Mouse (Mus musculus): ENCODE measurements around the gene Jak2. TPM values are rescaled to one million over a fixed set of nuclear protein-coding genes. Genes with fewer than 3 reads are reported as not detected.

Jak2 gene
- 7.5 and 8.6 TPM in 2 replicates for polyA plus RNA-seq (2012)

GRCm38 (mm10) chr19:29251191-29251957, at the start of gene Jak2:
Gene Jak2, plus strand, starts transcription at chr19:29251828.

GRCm38 (mm10) chr19:29325053-29325851, 73.6 kb downstream of the Jak2 start, which contains the start of gene Insl6:
Gene Insl6, minus strand, starts transcription at chr19:29325356.

GRCm38 (mm10) chr19:29334068-29334745, 82.6 kb downstream of the Jak2 start, which contains the start of gene Rln1:
Gene Rln1, minus strand, starts transcription at chr19:29334670.

Other genes with a start within 250 kb of the Jak2 start
- 10.6 and 14.7 TPM in 2 replicates for gene Ak3, start 203.9 kb upstream of the Jak2 start, polyA plus RNA-seq (2012)
- 46.9 and 51.6 TPM in 2 replicates for gene Rcl1, start 150.5 kb upstream of the Jak2 start, polyA plus RNA-seq (2012)
- gene Insl6, start 73.5 kb downstream of the Jak2 start, polyA plus RNA-seq (2012): 0.83 and 0.95 TPM in 2 replicates
- 0.03 TPM in 1 of 2 replicates, not detected in the other for gene Rln1, start 82.8 kb downstream of the Jak2 start, polyA plus RNA-seq (2012)
- 60.0 and 94.2 TPM in 2 replicates for gene Plgrkt, start 115.6 kb downstream of the Jak2 start, polyA plus RNA-seq (2012)
- 1.1 and 1.2 TPM in 2 replicates for gene Cd274, start 115.6 kb downstream of the Jak2 start, polyA plus RNA-seq (2012)
- gene Pdcd1lg2, start 159.1 kb downstream of the Jak2 start, polyA plus RNA-seq (2012): 0.09 TPM in 1 of 2 replicates, not detected in the other

Data from megakaryocyte-erythroid progenitor cell, adult 5 weeks (primary cell).